Mouse (Mus musculus) frontal cortex, adult (tissue): Measurements from ENCODE around the gene Gabarapl2.
"Not testable (repeated sequence)": the region's sequence is repeated elsewhere in the genome, so short reads cannot be mapped to it uniquely, and the experiment has no call there.

ENCODE experiments used
- ATAC-seq: cut with Nextera tagmentation; 2 replicates; pipeline ENCODE4 v1.9.2; 2017; ENCODE audit warnings: mild to moderate bottlenecking, moderate library complexity, mixed read lengths; ENCODE audit not compliant: low TSS enrichment

Gene Gabarapl2

GRCm38 (mm10) chr8:111937184-111937583 lies 3.3 kb upstream of the Gabarapl2 start:
- ATAC-seq: no peak

- ATAC-seq: not testable (repeated sequence)
Measured at GRCm38 (mm10) chr8:111938076-111938985, 2.2 kb upstream of the Gabarapl2 start.

- peak; percentile 13; the same call in 1 of the 2 replicates for ATAC-seq
Measured at GRCm38 (mm10) chr8:111939516-111940142, 874 bp upstream of the Gabarapl2 start.

GRCm38 (mm10) chr8:111941101-111941454 lies 575 bp downstream of the Gabarapl2 start:
- peak; percentile 15 for ATAC-seq

GRCm38 (mm10) chr8:111943544-111943943 lies 3.0 kb downstream of the Gabarapl2 start:
- ATAC-seq: no peak

GRCm38 (mm10) chr8:111947144-111947543 lies 6.6 kb downstream of the Gabarapl2 start:
- ATAC-seq: no peak

- ATAC-seq: no peak
Measured at GRCm38 (mm10) chr8:111947954-111948353, 7.5 kb downstream of the Gabarapl2 start.

- no peak for ATAC-seq
Measured at GRCm38 (mm10) chr8:111950846-111951245, 10.3 kb downstream of the Gabarapl2 start.

GRCm38 (mm10) chr8:111951317-111951716 lies 10.8 kb downstream of the Gabarapl2 start:
- peak; percentile 95 for ATAC-seq

- ATAC-seq: no peak
Measured at GRCm38 (mm10) chr8:111951936-111952335, 11.4 kb downstream of the Gabarapl2 start.

GRCm38 (mm10) chr8:111954844-111955594 lies 14.5 kb downstream of the Gabarapl2 start:
- no peak for ATAC-seq

GRCm38 (mm10) chr8:111955879-111956278 lies 15.4 kb downstream of the Gabarapl2 start:
- no peak for ATAC-seq

- ATAC-seq: no peak
Measured at GRCm38 (mm10) chr8:111957231-111957630, 16.7 kb downstream of the Gabarapl2 start.

- 0 out of 2 replicates have a peak, but pooled peaks have one; percentile 14 for ATAC-seq
Measured at GRCm38 (mm10) chr8:111960591-111961321, 20.3 kb downstream of the Gabarapl2 start.

- no peak for ATAC-seq
Measured at GRCm38 (mm10) chr8:111961330-111961729, 20.8 kb downstream of the Gabarapl2 start.

GRCm38 (mm10) chr8:111962589-111962988 lies 22.1 kb downstream of the Gabarapl2 start:
- no peak for ATAC-seq

- ATAC-seq: no peak
Measured at GRCm38 (mm10) chr8:111963091-111963490, 22.6 kb downstream of the Gabarapl2 start.

GRCm38 (mm10) chr8:111963546-111963945 lies 23.0 kb downstream of the Gabarapl2 start:
- no peak for ATAC-seq

GRCm38 (mm10) chr8:111964351-111964750 lies 23.8 kb downstream of the Gabarapl2 start:
- peak; percentile 68 for ATAC-seq

GRCm38 (mm10) chr8:111964849-111965561 lies 24.5 kb downstream of the Gabarapl2 start:
- ATAC-seq: no peak
